Mouse (Mus musculus) heart, postnatal 25 days (tissue): Measurements from ENCODE around the gene Ttbk2. TPM values are rescaled to one million over a fixed set of nuclear protein-coding genes. Genes with fewer than 3 reads are reported as not detected.

Experiments
- DNase-seq: peaks from one replicate; pipeline ENCODE4 v3.0.0; 2022; ENCODE audit warnings: low spot score
- intact Hi-C: fragments of 180-260 bp; cut with DNase I; formaldehyde crosslinking; loops from one replicate; pipeline ENCODE4 v1.15.1; 2025
- total RNA-seq, 2 experiments: library from RNA; stranded (reverse); gene quantifications; 2 replicates each; pipeline ENCODE4 v1.2.3; 2021

Ttbk2 gene
- total RNA-seq, 2 experiments from 2014 or later, result 12.4 to 15.4 TPM

DNA sequence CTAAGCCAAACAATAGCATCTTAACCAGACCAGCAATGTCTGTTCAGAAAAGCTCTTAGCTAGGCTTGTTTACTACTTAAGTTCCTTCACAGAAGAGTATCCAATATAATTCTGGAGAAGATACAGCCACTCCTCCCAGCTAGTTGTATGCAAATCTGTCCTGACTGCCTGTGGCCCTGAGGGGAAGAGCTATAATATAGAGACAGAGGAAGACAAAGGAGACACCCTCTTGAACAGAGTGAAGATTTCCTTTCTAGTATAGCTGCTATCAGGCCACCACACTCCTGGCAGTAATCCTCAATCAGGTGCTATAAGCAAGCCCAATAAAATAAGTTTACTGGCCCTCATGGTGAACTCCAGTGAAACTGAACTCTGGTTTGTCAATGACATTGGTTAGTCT is 88.5 kb downstream of the Ttbk2 start:
- intact Hi-C loops, result no loop called here

DNA sequence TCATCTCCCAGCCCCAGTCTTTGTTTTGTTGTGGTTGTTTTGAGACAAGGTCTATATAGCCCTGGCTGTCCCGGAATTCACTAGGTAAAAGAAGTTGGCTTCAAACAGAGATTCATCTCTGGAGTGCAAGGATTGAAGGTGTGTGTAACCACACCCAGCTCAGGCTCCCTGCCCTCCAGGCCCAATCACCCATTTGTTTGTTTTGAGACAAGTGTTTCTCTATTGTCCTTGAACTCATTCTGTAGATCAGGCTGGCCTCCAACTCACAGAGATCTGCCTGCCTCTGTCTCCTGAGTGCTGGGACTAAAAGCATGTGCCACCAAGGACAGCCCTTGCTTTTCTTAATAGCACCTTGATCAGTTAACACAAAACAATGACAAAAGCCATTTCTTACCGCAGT is 102.4 kb downstream of the Ttbk2 start:
- DNase-seq, result no peak
- intact Hi-C loops, result no loop called here

More for the DNA sequence above, 88.5 kb downstream of the Ttbk2 start:
- no peak for DNase-seq

DNA sequence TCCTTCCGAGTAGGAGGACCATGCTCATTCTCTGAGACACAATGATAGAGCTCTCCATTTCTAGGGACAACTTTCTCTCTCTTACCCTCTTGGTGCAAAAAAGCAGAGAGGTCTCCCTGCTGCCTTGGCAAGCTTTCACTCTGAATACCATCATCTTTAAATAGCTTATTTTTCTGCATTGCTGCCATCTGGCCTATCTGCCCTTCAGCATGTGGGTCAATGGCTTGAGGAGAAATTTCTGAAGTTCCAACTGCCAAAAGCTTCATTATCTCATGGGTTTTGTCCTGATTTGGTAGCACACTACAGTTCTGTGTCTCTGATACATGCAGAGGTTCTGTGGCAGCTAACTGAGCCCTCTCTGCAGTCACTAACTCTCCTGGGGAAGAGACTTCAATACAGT is 104.9 kb downstream of the Ttbk2 start:
- no peak for DNase-seq
- intact Hi-C loops, result no loop called here

DNA sequence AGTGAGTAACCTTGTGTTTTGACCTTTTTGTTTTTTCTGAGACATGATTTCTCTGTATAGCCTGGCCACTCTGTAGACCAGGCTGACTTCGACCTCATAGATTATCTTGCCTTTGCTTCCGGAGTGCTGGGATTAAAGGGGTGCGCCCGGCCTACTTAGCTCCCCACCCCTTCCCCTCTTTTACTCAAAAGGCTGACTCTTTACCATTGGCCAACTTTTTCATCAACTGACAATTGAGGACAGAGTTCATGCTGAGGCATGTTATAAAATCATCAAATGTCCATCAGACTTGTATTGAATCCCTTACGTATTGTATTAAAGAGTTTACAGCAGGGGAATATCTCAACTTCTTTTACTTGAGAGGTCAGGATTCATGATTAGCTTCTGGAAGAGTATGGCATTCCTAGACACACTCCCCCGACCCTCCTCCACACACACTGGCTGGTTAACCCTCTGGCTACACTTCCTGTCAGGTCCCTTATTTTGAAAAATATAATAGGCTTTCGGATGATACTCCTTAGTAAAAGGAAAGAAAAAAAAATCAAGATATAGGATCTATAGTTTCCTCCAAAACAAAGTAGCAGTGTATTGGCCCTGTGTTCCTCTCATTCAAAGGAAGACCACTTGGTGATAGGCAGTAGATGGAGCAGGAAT is 118.4 kb downstream of the Ttbk2 start:
- no peak for DNase-seq
- intact Hi-C loops, result loop anchor here (5.0 kb wide), 1 partner anchor 330 kb away; the partner anchor contains the start of genes Ganc and Tmem87a

DNA sequence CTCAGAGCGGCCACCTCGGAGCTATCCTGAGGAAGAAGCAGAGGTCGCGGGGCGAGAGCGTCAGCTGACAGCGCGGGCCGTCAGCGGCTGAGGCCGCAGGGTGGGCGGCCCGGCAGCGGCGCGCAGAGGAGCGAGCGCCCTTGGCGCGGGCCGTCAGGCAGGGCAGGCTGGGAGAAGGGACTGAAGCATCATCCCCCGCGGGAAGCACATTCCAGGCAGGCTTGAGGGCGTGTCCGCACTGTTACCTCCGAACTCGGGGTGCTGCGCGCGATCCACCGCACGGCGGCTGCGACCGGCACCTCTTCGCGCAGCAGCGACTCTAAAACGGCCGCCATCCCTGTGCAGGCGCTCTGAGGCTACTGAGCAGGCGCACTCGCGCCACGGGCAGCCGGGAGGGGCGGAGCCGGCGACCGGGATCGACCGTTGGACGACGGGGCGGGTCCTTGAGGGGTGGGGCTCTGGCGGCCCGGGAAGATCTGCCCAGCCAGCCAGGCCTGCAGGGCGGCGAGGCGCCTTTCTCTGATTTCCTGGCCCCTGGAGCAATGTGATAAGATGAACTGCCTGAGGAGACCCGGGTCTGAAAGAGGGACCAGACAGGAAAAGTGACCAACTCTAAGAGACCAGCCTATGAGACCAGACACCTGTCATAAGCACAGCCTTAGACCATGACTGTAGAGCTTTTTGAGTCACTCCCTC is 119.1 kb downstream of the Ttbk2 start:
- peak; percentile 86 for DNase-seq
- intact Hi-C loops, result loop anchor here (5.0 kb wide), 1 partner anchor 329 kb away; the partner anchor contains the start of genes Ganc and Tmem87a

DNA sequence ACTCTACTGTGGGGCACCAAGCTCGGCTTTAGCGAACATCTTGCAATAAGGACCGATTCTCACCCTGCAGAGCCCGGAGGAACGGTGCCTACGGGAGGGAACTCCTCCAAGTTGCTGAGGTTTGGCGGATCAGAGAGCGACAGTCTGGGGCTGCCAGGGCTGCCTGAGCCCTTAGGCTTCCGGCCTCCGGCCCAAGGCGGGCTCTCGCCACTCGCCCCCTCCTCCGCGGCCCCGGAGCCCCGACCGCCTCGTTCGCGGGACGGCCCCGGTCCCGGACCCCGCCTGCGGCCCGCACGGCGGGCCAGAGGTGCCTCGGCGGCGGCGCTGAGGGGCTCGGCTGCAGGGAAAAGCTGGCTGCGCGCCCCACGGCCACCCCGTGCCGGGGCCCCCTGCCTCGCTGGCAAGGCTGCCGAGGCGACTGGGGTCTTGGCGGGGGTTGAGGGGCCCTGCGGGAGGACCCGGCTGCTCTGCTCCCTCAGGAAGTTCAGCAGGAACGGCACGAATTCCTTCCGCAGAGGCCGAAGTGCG is 119.7 kb downstream of the Ttbk2 start:
- intact Hi-C loops, result loop anchor here (5.0 kb wide), 1 partner anchor 328 kb away; the partner anchor contains the start of genes Ganc and Tmem87a
- DNase-seq, result peak; percentile 16

DNA sequence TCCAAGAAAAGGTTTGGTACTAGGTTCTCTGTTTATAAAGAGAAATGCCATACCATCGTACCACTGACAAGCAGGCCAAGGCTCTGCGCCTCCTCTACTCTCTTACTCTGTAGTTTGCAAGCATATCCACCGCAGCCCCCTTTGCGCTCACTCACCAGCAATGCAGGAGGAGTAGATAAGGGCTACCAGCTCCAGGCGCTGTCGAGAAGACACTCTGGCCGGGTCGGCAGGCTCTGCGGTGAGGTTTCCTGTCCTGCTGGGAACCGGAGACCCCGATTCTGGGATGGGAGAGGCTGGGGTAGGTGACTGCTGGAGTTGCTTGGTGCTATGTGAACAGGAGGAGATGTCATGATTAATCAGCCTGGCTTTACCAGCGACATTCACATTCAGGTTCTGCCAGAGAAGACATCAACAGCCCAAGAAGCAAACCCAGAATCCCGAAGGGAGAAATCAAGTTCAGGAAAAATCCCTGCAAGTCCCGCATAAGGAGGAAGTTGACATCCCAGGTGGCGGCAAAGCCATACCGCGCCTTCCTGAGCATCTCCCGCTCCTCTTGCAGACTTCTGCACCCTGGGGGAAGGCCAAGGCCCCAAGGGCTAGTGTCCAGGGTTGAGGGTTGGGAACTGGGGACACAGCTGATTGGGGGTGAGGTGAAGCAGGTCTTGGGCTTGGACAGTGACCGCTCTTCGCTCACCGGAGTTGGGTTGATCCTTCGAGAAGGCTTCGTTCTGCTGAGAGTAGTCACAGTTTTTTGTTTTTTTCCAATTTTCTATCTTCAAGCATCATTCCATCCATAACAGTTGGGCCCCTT is 120.4 kb downstream of the Ttbk2 start:
- intact Hi-C loops, result loop anchor here (5.0 kb wide), 2 partner anchors 137 to 328 kb away; partner anchors contain the start of genes Ganc and Tmem87a
- no peak for DNase-seq

DNA sequence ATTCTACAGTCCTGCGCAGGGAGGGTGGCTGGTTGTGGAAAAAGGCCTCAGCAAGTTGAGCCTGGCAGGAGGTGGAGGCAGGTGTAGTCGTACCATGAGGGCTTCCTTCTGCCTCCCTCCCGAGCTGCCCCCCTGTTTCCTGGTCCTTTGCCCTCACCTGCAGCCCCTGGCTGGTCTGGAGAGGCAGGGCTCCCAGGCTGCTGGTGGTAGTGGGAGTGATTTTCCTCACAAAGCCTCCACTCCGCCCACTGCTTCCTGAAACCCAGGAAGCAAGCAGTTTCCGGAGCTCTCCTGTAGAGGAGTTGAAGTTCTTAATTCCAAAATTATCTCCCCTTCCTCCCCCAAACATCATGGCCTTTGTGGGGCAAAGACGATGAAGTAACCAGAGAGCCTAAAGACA is 126.2 kb downstream of the Ttbk2 start:
- intact Hi-C loops, result no loop called here

DNA sequence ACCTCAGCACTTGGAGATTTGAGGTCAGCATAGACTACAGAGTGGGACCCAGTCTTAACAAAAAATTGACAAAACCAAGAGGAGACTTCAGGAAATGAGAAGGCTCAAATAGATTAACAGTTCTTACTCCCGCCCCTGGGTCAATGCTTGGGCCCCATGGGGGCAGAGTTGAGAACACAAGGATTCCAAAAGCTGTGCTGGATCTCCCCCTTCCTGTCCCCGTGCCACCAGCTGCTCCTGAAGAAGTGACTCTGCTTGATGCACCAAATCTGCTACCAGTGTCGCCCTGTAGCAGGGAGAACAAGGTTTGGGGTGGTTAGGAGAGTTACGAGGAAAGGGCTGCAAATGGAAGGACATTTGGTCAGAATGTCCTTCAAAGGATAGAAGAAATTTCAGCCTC is 126.8 kb downstream of the Ttbk2 start:
- intact Hi-C loops, result no loop called here

More for the DNA sequence above, 126.2 kb downstream of the Ttbk2 start:
- DNase-seq, result no peak

DNA sequence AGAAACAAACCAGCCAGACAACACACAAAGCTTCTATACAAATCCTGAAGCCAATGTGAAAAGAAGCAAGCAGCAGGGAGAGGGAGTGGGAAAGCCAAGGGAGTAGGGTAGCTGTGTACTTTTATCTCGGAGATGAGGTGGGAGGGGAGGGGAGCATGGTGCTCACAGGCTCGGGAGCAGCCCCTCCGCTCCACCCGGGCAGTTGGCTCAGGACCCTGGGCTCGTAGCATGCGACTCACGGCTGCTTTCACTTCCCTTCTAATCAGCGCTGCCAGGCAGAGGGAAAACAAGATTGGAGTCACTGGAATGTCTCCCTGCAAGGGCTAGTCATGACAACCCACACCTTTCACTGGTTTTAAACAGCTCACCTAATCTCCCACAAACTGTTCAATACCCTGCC is 127.9 kb downstream of the Ttbk2 start:
- no peak for DNase-seq
- intact Hi-C loops, result no loop called here

More for the DNA sequence above, 126.8 kb downstream of the Ttbk2 start:
- no peak for DNase-seq

DNA sequence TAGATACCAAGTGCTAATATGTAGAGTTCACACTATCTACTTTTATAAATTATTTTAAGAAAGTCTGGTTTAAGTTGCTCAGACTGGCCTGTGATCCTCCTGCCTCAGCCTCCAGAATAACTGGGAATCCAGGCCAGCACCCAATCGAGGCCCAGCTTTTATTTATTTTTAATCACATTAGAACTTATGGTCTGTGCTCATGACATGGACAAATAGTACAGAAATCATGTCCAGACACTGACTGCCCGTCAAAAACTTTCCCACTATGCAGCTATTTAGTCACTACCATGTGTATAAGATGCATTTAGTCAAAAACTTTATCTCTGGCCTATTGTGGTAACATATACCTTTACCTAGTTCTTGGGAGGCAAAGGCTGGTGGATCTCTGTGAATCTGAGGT is 128.5 kb downstream of the Ttbk2 start:
- intact Hi-C loops, result no loop called here
- no peak for DNase-seq

DNA sequence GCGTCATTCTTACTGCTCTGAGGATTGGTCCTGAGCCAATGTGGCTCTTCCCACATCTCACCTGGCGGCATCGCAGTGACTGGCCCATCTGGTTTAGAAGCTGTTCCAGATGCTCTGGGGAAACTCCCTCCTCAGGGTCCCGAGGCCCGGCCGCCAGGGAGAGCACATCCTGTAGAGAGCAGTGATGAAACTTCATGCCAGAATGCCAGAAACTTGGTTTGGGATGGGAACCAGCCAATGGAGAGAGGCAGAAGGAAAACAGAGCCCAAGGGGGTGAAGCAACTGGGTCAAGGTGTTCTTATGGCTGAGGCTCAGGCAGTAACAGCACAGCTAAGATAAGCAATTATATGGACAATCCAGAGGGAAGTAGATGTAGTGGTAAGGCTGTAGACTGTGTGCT is 129.6 kb downstream of the Ttbk2 start:
- intact Hi-C loops, result no loop called here
- DNase-seq, result no peak

DNA sequence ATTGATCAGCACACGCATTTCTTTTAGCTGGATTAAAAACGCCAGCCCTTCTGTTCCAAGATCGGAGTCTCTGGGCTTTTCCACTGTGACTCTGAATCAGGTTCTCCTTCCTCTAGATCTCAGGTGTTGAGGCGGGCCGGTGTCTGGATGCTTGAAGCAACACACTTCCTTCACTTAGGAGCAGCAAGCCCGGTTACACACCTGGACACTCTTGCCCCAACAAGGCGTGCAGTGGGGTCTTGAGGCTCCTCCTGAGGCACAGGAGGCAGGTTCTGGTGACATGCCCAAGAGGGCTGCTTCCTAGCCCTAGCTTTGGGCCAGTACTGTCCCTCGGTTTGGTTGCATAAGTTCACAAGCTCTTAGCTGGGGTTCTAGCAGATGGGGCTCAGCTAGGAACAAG is 131.9 kb downstream of the Ttbk2 start:
- DNase-seq, result no peak
- intact Hi-C loops, result no loop called here

DNA sequence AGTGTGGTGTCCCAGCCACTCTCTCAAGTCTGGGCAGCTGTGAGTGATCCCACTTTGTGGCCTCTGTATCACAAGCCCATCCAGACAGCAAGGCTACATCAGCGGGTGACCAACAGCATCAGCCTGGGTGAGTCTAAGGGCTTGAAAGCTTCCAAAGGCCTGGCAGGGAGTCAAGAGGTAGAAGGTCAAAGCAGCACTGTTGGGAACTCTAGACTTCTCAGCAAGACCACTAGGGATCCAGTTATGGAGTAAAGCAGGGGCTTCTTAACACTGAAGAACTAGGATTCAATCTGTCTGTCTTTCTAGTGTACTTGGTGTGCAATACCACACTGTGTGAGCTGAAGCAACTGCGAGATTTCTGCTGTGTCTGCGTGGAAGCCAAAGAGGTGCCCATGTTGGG is 137.0 kb downstream of the Ttbk2 start:
- no peak for DNase-seq
- intact Hi-C loops, result no loop called here

DNA sequence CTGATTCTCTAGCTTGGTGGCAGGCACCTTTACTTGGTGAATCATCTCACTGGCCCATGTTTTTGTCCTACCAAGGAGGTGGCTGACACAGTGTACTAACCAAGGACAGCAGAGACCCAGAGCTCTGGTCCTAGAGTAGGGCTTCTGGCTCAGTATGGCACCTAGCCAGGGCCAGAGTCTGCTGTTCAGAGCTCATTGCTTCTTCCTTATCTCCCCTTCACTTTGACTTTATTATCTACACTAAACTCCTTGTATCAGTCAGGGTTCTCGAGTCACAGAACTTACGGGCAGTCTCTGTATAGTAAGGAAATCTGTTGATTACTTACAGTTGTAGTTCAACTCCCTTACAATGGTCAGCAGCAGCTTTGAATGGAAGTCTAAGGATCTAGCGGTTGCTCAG is 139.5 kb downstream of the Ttbk2 start:
- DNase-seq, result no peak
- intact Hi-C loops, result no loop called here

DNA sequence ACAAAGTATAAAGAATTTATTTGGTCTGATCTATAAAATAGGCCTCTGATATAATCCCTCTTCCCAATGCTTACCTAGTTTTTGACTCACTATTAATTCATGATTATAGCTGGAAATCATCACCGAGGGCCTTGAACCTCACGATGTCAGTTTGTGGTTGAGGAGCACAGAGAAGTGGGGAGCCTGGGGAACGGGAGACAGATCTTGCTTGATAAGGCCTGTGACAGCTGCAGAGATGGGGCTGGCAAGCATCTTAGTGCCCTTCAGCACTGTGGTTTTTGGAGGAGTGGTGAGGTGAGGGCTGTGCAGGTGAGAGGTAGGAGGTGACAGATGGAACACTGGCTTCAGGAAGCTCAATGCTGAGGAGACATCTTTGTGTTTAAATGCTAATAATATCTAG is 140.2 kb downstream of the Ttbk2 start:
- intact Hi-C loops, result no loop called here
- no peak for DNase-seq

DNA sequence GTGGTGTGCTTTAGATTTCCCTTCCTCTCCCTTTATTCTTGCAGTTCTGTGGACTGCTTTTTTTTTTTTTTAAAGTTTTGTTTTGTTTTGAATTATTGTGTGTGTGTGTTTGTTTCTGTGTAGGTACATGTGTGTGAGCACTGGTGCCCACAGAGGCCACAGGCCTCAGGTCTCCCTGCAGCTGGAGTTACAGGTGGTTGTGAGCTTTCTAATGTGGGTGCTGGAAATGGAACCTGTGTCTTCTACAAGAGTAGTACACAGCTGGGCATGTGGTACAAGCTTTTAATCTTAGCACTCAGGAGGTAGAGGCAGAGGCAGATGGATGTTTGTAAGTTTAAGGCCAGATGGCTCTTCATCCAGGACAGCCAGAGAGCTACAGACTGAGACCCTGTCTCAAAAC is 143.4 kb downstream of the Ttbk2 start:
- intact Hi-C loops, result no loop called here
- DNase-seq, result no peak

DNA sequence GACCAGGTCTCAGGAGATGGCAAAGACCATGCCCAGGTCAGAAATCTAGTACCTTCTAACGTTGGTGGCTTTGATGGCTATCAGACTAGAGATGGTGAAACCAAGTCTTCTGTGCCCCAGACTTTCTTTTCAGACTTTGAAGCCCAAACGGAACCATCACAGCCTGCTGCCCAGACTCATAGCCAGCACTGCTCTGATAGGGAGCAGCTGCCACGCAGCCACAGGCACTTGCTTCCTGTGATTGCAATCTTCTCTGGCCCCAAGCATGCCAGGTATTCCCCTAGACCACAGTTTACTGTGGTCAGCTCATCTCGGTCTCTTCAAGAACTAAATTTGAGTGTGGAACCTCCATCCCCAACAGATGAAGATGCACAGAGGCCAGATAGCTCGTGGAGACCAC is 147.7 kb downstream of the Ttbk2 start:
- no peak for DNase-seq
- intact Hi-C loops, result no loop called here

DNA sequence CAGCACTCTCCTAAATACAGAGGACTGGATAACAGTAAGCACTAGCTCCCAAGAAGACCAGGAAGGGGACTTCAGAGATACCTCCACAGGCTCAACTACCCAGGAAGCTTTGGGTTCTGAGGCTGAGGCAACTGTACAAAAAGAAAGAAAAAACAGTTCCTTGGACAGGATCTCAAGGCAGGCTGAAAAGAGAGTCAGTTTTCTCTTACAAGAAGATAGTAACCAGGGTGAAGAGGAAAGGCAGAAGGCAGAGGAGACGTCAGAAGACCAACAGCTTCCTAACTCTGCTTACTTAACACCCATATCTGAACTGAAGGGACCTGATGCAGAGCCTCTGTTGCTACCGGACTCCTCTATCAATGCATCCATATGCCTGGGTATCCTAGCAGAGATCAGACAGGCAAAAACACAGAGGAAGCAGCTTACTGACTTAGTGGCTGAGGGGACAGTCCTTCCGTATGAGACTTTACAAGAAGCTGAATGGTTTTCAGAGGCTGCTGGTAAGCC is 150.0 kb downstream of the Ttbk2 start:
- intact Hi-C loops, result no loop called here
- no peak for DNase-seq

DNA sequence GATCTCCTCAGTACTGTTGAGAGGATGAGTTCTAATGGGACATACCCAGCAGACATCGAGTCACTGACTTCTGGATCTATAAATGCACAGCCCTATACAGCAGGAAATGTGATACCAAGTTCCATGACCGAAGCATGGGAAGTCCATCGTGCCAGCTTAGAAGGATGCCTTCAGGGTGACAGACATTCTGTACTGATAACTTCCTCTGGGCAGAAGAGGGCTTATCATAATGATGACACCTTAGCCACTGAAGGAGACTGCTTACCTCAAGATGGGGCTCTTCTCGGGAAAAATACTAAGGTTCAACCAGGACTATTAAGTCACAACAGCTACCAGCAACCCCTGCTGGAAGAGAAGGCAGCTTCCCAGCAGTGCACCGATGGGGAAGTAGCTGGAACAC is 152.6 kb downstream of the Ttbk2 start:
- intact Hi-C loops, result no loop called here

More for the DNA sequence above, 152.6 kb downstream of the Ttbk2 start:
- DNase-seq, result no peak
